Mouse (Mus musculus) lung, postnatal 0 days (tissue): ENCODE measurements around the gene Gm11111.

Experiments used
- CTCF ChIP-seq: IDR thresholded peaks from 2 replicates; pipeline ENCODE4 v1.5.1; 2016; ENCODE audit warnings: antibody characterized with exemption, mild to moderate bottlenecking
- EP300 ChIP-seq: IDR thresholded peaks from 2 replicates; pipeline ENCODE4 v1.6.1; 2016; ENCODE audit warnings: antibody characterized with exemption, mild to moderate bottlenecking, control low read depth

GRCm38 (mm10) chr5:98566461-98567193, 14.1 kb downstream of the Gm11111 start:
- TF ChIP-seq CTCF (no peak), EP300 (no peak)
